12 mouse cellular contexts compared by ENCODE assay signal in genomic region chr10:83926990-83927389, GRCm38 (mm10).
DNase-seq lines count a peak whose midpoint lies in the region; ATAC-seq and TF ChIP-seq lines count a peak whose summit lies in the region.
"Had no signal": no experiment of that assay in that cellular context is flagged by ENCODE, and none has a peak within 500 bp of the region (broad histone marks: within the 10 kb centered on the region; RNA-seq: fewer than 3 reads in every experiment).

No protein-coding gene starts in this region.

- H3K9me3 ChIP-seq in kidney, postnatal 0 days (replicated peaks; ENCODE audit: low read length), result no peaks in the 10 kb centered on the region
- H3K9me3 ChIP-seq: liver, embryonic 15.5 days had no signal

- DNase-seq in cerebellum, postnatal 10 days, result peak; percentile 52 to 66
- no peak for DNase-seq in cerebellum, adult 8-10 months
- peak; percentile 37 for DNase-seq in kidney, postnatal 0 days (ENCODE audit: low spot score)
- no peak for DNase-seq in kidney, adult 18-20 months
- DNase-seq in ovary, postnatal 14 days (ENCODE audit: low spot score), result peak; percentile 31
- no peak for DNase-seq in ovary, postnatal 36 days (ENCODE audit: low spot score)
- DNase-seq in telencephalon, adult 2 months (ENCODE audit: low read depth, low spot score), result peak; percentile 10
- no peak for DNase-seq in natural killer cell, adult 2 months (ENCODE audit: low spot score in 2 of 2)
- DNase-seq: cerebellum, postnatal 25 days; kidney, adult 2 months; retina, postnatal 1 day had no signal

- ATAC-seq in kidney, postnatal 0 days (replicated peaks; ENCODE audit: low FRiP score, low read depth), result no peak

- H3K4me3 ChIP-seq in kidney, postnatal 0 days (replicated peaks; ENCODE audit: low read depth, low read length), result no peak overlapping the region
- H3K4me3 ChIP-seq: liver, embryonic 15.5 days had no signal

- TF ChIP-seq CTCF in kidney, postnatal 0 days (IDR thresholded peaks at IDR 0.05; ENCODE audit: low read depth), result no peak

- no peak overlapping the region for H3K9ac ChIP-seq in kidney, postnatal 0 days (ENCODE audit: low read depth, low read length)
- H3K9ac ChIP-seq: liver, embryonic 15.5 days had no signal

- no peaks in the 10 kb centered on the region for H3K27me3 ChIP-seq in kidney, postnatal 0 days (ENCODE audit: insufficient read depth, low read length)
- H3K27me3 ChIP-seq: liver, embryonic 15.5 days had no signal

- no peak overlapping the region for H3K27ac ChIP-seq in kidney, postnatal 0 days
- H3K27ac ChIP-seq: liver, embryonic 15.5 days had no signal

- no peaks in the 10 kb centered on the region for H3K36me3 ChIP-seq in kidney, postnatal 0 days (ENCODE audit: insufficient read depth, low read length)
- H3K36me3 ChIP-seq: liver, embryonic 15.5 days had no signal

- H3K4me1 ChIP-seq in kidney, postnatal 0 days (replicated peaks; ENCODE audit: insufficient read depth, low read length), result no peaks in the 10 kb centered on the region
- H3K4me1 ChIP-seq: liver, embryonic 15.5 days had no signal

- H3K4me2 ChIP-seq in kidney, postnatal 0 days (ENCODE audit: low read length), result no peak overlapping the region
- H3K4me2 ChIP-seq: liver, embryonic 15.5 days had no signal

- 32% methylated on average over 4 of the region's 4 CpGs for WGBS in kidney, postnatal 0 days

Comparison
In these comparisons a context has a peak if more than half of its experiments do, and no peak if none do; other contexts are left out.
1. DNase-seq: peak in cerebellum, postnatal 10 days (2 of 2), kidney, postnatal 0 days (single experiment), ovary, postnatal 14 days (single experiment) and telencephalon, adult 2 months (single experiment); none in cerebellum, adult 8-10 months (single experiment), kidney, adult 18-20 months (single experiment), ovary, postnatal 36 days (single experiment) and natural killer cell, adult 2 months (0 of 2).